Mouse (Mus musculus) lung, postnatal 0 days (tissue): ENCODE results near the gene Odf4. TPM values are rescaled to one million over a fixed set of nuclear protein-coding genes. Genes with fewer than 3 reads are reported as not detected.

Source experiments
- ATAC-seq: fragments of 200-750 bp; cut with Nextera tagmentation; 2 replicates; pipeline ENCODE4 v1.8.0; 2017; ENCODE audit warnings: moderate library complexity
- DNase-seq: peaks from one replicate; pipeline ENCODE4 v3.0.0-alpha.2; 2016; ENCODE audit warnings: low spot score
- H3K27ac ChIP-seq: fragments of 300-500 bp; sonication (generic); 2 replicates; pipeline ENCODE4 v1.5.1; 2014; ENCODE audit warnings: antibody characterized with exemption, mild to moderate bottlenecking, low read length, mixed read lengths
- H3K27me3 ChIP-seq: fragments of 300-500 bp; sonication (generic); replicated peaks from 2 replicates; pipeline ENCODE4 v1.6.1; 2014; ENCODE audit warnings: low read length, mixed read lengths; ENCODE audit not compliant: insufficient read depth
- H3K36me3 ChIP-seq: fragments of 300-500 bp; sonication (generic); 2 replicates; pipeline ENCODE4 v1.6.1; 2014; ENCODE audit warnings: low read length, mixed read lengths; ENCODE audit not compliant: insufficient read depth
- H3K4me1 ChIP-seq: fragments of 300-500 bp; sonication (generic); 2 replicates; pipeline ENCODE4 v1.6.1; 2014; ENCODE audit warnings: antibody characterized with exemption, low read depth, low read length, mixed read lengths; ENCODE audit not compliant: insufficient read depth
- H3K4me2 ChIP-seq: fragments of 300-500 bp; sonication (generic); replicated peaks from 2 replicates; pipeline ENCODE4 v1.6.1; 2014; ENCODE audit warnings: low read depth, mild to moderate bottlenecking, low read length, moderate library complexity, mixed read lengths
- H3K4me3 ChIP-seq: fragments of 300-500 bp; sonication (generic); 2 replicates; pipeline ENCODE4 v1.5.1; 2014; ENCODE audit warnings: low read depth, low read length
- H3K9ac ChIP-seq: fragments of 300-500 bp; sonication (generic); replicated peaks from 2 replicates; pipeline ENCODE4 v1.6.1; 2014; ENCODE audit warnings: low read depth, mild to moderate bottlenecking
- H3K9me3 ChIP-seq: fragments of 300-500 bp; sonication (generic); 2 replicates; pipeline ENCODE4 v1.6.1; 2016; ENCODE audit warnings: low read length, mixed read lengths
- CTCF ChIP-seq: IDR thresholded peaks from 2 replicates; pipeline ENCODE4 v1.5.1; 2016; ENCODE audit warnings: antibody characterized with exemption, mild to moderate bottlenecking
- EP300 ChIP-seq: IDR thresholded peaks from 2 replicates; pipeline ENCODE4 v1.6.1; 2016; ENCODE audit warnings: antibody characterized with exemption, mild to moderate bottlenecking, control low read depth
- WGBS: fragments of 180-500 bp; shearing (Covaris S2); extraction: QIAGEN DNeasy Blood & Tissue Kit; methylation state at CpG from one replicate; pipeline ENCODE4 v1.1.7; 2014; 5-methylcytosine and 5-hydroxymethylcytosine counted together
- polyA plus RNA-seq: library from polyadenylated mRNA; unstranded; fragments of >200 nt; fragmentation: Nextera tagmentation; extraction: Ambion mirVana; gene quantifications from 2 replicates; pipeline ENCODE4 v1.2.1, GENCODE M21; 2015

The Odf4 gene
- polyA plus RNA-seq, 1 experiment from 2014 or later, result not detected

DNA sequence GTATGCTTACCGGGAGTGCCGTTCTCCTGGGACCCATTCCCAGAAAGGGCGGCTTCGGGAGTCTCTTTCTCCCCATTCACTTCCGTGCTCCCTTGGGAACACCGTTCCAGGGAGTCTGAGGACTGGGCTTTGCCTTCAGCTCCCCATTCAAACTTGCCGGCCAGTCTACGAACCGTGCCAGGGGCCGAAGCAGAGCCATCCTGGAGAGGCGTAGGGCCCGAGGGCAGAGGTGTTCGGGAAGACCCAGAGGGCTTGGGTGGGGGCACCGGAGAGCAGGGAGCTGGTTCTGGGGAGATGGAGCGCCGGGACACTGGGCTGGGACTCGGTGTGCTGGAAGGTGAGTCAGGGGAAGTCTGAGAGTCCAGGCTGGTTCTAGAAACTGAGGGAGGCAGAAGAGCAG is 27.5 kb upstream of the Odf4 start:
- Histone ChIP-seq H3K4me2 (peak overlapping the region; percentile 55), H3K4me3 (peak overlapping the region; percentile 31), H3K27me3 (peaks cover 4% of the 10 kb centered on the region; the same call in 1 of the 2 replicates), H3K9me3 (no peaks in the 10 kb centered on the region), H3K4me1 (0 out of 2 replicates have a peak, but pooled peaks cover 2% of the 10 kb centered on the region), H3K27ac (no peak overlapping the region), H3K9ac (no peak overlapping the region), H3K36me3 (no peaks in the 10 kb centered on the region)
- ATAC-seq, result no peak
- TF ChIP-seq EP300 (no peak), CTCF (no peak)
- no peak for DNase-seq
- WGBS, result 5% methylated on average over 17 of the region's 17 CpGs

DNA sequence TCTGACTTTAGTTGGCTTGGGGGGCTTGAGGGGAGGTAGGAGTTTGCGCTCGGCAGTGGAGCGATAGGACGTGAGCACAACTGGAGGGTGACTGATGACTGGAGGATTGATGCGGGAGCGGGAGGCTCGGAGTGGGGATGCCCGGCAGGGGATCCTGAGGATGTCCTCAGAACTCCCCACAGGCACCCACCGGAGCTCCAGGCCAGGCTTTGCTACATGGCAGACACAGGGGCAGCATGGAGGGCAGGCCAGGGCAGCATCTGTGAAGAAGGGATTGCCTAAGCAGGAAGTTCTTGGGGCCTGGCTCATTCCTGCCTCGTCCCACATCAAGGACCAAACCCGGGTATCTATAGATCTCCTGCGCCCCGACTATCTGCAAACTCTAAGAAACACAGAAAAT is 27.0 kb upstream of the Odf4 start:
- no peak for ATAC-seq

DNA sequence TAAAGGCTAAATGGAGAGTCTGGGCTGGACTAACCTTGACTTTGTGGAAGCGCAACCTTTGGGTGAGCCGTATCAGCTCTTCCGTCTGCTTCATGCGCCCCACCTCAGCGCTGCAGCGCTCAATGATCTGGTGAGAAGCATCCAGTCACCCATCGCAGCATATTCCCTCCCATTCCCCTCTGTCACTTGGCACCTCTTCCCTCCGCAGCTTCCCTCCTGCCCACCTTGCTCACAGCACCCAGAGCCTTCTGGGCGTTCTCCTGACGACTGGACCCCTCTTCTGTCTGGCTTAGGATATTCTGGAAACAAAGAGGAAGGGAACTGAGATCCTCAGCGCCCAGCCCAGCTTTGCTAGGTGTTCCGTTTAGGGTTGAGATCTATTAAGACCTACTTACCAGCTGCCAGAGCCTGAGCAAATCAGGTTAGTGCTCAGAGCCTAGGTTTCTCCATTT is 20.7 kb upstream of the Odf4 start:
- Histone ChIP-seq H3K4me3 (no peak overlapping the region), H3K27ac (no peak overlapping the region), H3K4me2 (no peak overlapping the region), H3K27me3 (no peaks in the 10 kb centered on the region), H3K36me3 (no peaks in the 10 kb centered on the region; the same call in 1 of the 2 replicates), H3K9ac (no peak overlapping the region), H3K9me3 (no peaks in the 10 kb centered on the region), H3K4me1 (no peaks in the 10 kb centered on the region)
- TF ChIP-seq CTCF (no peak), EP300 (no peak)
- WGBS, result 27% methylated on average over 12 of the region's 12 CpGs
- DNase-seq (no peak), ATAC-seq (no peak)

More for the DNA sequence above, 27.0 kb upstream of the Odf4 start:
- 10% methylated on average over 13 of the region's 13 CpGs for WGBS
- Histone ChIP-seq H3K9me3 (no peaks in the 10 kb centered on the region), H3K27ac (no peak overlapping the region), H3K36me3 (no peaks in the 10 kb centered on the region; the same call in 1 of the 2 replicates), H3K4me1 (0 out of 2 replicates have a peak, but pooled peaks cover 2% of the 10 kb centered on the region), H3K9ac (no peak overlapping the region), H3K27me3 (peaks cover 4% of the 10 kb centered on the region; the same call in 1 of the 2 replicates), H3K4me3 (peak overlapping the region; percentile 31; the same call in 1 of the 2 replicates), H3K4me2 (peak overlapping the region; percentile 55)
- no peak for DNase-seq
- TF ChIP-seq EP300, result no peak
- TF ChIP-seq CTCF, result no peak

DNA sequence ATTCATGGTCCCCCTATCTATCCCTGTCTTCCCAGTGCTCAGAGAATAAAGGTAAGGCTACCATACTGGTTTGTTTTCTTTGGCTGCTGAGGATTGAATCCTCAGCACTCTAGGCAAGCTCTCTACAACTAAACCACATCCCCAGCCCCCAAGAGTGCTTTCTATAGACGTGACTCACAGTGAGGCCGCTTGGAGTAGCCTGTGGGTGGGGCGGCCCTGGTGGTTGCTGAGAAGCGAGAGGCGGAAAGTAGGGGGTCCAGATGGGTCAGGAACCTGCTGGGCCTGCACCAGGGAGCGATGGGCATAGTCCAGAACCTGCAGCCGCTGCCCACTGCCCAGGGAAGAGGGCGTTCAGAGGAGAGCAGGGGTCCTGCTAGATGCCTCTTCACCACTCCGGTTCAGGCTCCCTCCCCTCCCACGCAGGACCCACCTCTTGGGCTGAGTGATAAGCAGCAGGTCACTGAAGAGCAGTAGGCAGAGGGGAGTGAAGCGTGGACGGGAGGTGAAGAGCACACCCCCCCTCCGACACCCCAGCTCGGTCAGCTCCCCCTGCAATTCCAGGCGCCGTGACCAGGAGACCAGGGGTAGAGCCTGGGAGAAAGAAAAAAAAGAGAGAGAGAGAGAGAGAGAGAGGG is 20.0 kb upstream of the Odf4 start:
- no peaks in the 10 kb centered on the region; the same call in 1 of the 2 replicates for H3K36me3 ChIP-seq
- H3K4me1 ChIP-seq, result no peaks in the 10 kb centered on the region
- 26% methylated on average over 13 of the region's 16 CpGs for WGBS
- H3K4me3 ChIP-seq, result no peak overlapping the region
- H3K4me2 ChIP-seq, result peak overlapping the region; percentile 25; the same call in 1 of the 2 replicates
- TF ChIP-seq EP300 (no peak), CTCF (no peak)
- H3K27ac ChIP-seq, result no peak overlapping the region
- DNase-seq (peak; percentile 25), ATAC-seq (peak; percentile 48; the same call in 1 of the 2 replicates)
- H3K9ac ChIP-seq, result no peak overlapping the region
- no peaks in the 10 kb centered on the region for H3K27me3 ChIP-seq
- H3K9me3 ChIP-seq, result no peaks in the 10 kb centered on the region

DNA sequence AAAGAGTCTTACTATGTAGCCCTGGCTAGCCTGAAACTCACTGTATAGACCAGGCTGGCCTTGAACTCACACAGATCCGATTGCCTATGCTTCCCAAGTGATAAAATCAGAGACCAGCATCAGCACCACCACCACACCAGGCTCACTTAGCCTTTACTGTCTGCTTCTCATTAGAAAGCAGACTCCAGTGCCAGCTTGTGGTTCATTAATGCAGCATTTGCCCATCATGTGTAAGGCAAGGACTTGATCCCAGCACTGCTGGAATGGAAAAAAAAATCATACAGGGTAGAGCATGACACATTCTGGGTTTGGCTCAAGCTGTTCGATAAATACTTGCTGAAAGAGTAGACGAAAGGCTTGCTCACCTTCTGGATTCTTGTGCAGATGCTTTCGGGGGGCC is 19.1 kb upstream of the Odf4 start:
- Histone ChIP-seq H3K4me1 (no peaks in the 10 kb centered on the region), H3K27me3 (no peaks in the 10 kb centered on the region), H3K9me3 (no peaks in the 10 kb centered on the region), H3K27ac (no peak overlapping the region), H3K4me2 (no peak overlapping the region), H3K4me3 (no peak overlapping the region), H3K36me3 (no peaks in the 10 kb centered on the region; the same call in 1 of the 2 replicates), H3K9ac (no peak overlapping the region)
- DNase-seq (no peak), ATAC-seq (no peak)
- TF ChIP-seq EP300 (no peak), CTCF (no peak)
- 83% methylated on average over 4 of the region's 4 CpGs for WGBS

DNA sequence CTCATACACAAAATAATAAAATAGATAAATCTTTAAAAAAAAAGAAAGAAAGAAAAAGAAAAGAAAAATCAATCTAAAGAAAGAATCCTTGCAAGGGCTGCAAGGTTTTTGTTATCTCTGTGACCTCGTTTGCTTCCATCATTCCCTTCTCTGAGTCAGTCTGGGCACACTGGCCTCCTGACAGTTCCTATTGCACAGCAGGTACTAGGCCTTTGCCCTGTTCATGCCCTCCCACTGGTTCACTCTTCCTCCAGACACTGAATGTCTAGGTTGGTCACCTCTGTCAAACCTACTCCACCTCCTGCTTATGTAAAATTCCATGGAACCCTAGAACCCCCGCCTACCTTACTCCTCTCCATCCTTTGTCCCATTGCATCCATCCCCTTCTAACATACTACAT is 18.4 kb upstream of the Odf4 start:
- peaks cover 3% of the 10 kb centered on the region; the same call in 1 of the 2 replicates for H3K4me1 ChIP-seq
- H3K9me3 ChIP-seq, result no peaks in the 10 kb centered on the region
- ATAC-seq (no peak), DNase-seq (no peak)
- H3K27me3 ChIP-seq, result no peaks in the 10 kb centered on the region
- no peaks in the 10 kb centered on the region; the same call in 1 of the 2 replicates for H3K36me3 ChIP-seq
- no peak overlapping the region for H3K4me3 ChIP-seq
- WGBS, result 79% methylated on average over 2 of the region's 2 CpGs
- H3K9ac ChIP-seq, result no peak overlapping the region
- TF ChIP-seq EP300 (no peak), CTCF (no peak)
- H3K27ac ChIP-seq, result no peak overlapping the region
- H3K4me2 ChIP-seq, result no peak overlapping the region
